Mouse (Mus musculus): ENCODE measurements around the gene Nod2.

Nod2 gene

DNA sequence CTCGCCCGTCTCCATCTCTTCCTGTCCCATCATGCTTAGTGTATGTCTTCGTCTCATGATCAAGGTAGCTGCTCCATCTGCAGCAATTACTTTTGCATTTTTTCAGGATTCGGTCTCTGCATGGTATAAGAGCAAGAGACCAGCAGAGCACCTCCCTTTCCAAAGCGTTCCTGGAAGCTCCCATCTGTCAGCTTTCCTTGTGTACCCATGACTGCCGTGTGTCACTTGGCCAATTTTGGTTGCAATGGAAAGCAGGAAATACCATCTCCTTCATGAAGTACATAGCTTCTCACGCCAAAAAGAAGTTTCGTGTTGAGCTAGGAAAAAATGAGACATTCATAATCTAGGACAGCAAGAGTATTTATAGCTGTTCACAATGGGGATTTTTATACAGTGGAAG is 33.9 kb downstream of the Nod2 start:
- DNase-seq: no peak

DNA sequence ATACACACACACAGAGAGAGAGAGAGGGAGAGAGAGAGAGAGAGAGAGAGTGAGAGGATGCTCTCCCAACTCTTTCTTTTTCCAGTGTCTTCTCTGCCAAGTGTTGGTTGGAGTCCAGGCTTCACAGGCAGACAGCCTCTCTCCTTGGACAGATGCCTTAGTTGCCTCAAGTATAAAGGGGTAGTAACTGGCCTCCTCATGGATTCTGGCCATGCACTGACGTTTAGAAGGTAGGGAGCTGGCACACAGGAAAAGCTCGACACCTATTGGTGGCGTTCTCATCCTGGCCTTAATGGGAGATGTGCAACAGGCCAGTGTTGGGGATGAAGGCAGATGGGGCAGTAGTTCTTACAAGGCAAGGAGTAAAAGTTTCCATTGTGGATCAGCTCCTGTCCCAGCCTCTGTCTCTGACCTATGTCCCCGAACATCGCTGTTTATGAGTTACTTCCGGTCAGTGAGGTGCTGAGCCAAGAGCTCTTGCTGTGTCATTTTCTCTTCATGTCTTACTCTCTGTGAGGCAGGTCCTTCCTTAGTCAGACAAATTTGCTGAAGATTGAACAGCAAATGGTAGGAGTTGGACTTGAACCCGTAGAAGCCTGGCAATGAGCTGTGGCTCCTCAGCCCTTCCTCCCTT is 36.7 kb downstream of the Nod2 start:
- DNase-seq: peak in 1 of 2 experiments; percentile 26

- DNase-seq: no peak
These were observed 39.3 kb downstream of the Nod2 start for GRCm38 (mm10) chr8:88686226-88686905.

GRCm38 (mm10) chr8:88686906-88687235 is 39.8 kb downstream of the Nod2 start:
- no peak for DNase-seq

DNA sequence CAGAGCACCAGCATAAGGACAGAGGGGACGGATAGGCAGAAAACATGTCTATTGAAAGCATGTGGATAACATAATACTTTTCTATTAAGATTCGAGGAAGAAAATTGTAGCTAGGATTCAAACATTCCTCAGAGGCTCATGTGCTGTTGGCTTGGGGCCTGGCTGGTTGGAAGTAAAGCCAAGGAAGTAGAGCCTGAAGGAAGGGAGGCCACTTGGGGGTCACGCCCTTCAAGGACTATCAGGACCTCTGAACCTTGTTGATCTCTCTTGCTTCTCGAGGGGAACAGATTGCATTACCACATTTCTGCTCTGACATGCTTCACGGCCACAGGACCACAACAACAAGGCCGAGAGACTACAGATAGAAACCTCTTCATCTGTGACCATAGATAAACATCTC is 42.0 kb downstream of the Nod2 start:
- DNase-seq: peak; percentile 56 to 64

DNA sequence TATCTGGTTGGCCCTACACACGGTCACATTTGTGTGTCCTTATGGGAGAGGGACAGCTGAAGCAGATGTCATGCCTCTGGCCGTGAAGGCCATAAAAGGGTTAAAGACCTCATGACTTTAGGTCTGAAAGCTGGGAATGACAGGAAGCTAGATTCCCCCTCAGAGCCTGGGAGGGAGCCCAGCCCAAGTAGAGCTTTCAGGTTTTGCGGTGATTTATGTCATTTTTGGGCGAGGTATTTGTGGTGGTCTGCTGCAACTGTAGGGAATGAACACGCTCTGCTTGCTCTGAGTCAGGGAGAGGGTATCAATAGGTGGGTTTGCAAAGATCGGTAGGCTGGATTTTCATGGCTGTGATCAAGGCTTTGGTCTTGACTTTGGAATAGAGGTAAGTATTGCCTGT is 42.8 kb downstream of the Nod2 start:
- no peak for DNase-seq

DNA sequence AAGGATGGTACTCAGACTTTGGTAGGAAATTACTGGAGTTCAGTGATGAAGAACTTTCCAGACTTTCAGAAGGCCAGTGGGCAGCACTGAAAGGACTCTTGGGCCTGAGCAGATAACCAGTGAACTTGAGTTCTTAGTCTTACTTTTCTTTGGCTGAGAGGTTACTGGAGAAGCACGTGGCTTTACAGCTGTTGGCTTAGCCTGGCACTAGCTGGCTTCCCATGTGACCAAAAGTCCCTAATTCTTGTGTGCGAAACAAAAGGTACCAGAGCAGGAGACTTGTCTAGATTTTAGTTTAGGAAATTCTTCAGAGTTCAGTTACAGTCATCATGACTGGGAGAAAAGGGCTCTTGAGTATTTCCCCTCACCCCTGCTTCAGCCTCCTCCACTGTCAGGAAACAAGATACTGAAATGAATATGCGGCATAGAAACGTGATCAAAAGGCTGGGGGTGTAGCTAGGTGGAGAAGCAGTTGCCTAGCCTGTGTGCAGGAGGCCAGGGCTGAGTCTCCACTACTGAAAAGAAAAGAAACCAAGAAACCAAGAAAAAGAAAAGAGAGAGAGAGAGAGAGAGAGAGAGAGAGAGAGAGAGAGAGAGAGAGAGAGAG is 44.3 kb downstream of the Nod2 start:
- peak; percentile 26 to 34 for DNase-seq

- no peak for DNase-seq
These were observed 44.8 kb downstream of the Nod2 start for GRCm38 (mm10) chr8:88691961-88692360.

- no peak for DNase-seq
These were observed 45.8 kb downstream of the Nod2 start for GRCm38 (mm10) chr8:88692866-88693265.

DNA sequence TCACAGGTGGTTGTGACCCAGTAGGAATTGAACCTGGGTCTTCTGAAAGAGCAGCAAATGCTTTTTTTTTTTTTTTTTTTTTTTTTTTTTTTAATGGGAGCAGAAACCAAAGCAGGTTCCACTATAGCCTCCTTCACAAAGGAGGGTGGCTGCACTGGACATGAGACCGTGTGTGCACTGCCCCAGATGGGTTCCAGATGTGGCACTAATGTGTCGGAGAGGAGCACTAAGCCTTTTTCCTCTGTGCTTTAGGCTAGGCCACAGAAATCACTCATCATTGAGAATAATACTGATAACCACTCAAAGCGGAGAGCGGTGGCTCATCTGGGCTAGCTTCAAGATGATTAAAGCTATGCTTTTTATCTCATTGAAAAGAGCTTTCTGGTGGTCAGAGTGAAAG is 46.3 kb downstream of the Nod2 start:
- no peak for DNase-seq

- no peak for DNase-seq
These were observed 47.2 kb downstream of the Nod2 start for GRCm38 (mm10) chr8:88694291-88694690.

DNA sequence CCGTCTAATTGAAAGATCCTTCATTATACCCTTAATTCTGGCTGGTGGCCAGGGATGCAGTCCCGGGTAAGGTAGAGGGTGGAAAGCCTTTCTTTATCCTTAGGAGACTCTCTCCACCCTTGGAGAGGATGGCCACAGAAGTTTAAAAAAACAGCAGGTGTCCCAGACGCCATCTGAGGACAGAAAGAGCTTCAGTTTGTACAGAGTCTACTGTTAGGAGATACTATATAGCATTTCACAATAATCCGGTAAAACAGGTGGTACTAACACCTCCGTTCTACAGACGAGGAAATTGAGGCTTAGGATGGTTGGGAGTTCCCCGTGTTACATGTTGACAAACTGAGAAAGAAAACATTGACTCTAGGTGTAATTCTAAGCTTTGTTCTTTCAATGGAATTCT is 49.1 kb downstream of the Nod2 start:
- DNase-seq: peak in 1 of 2 experiments; percentile 20

- peak; percentile 99 for DNase-seq
These were observed 49.9 kb downstream of the Nod2 start, which contains the start of gene Cyld for GRCm38 (mm10) chr8:88696721-88697641. Gene Cyld (plus strand): TSS chr8:88697028.

DNA sequence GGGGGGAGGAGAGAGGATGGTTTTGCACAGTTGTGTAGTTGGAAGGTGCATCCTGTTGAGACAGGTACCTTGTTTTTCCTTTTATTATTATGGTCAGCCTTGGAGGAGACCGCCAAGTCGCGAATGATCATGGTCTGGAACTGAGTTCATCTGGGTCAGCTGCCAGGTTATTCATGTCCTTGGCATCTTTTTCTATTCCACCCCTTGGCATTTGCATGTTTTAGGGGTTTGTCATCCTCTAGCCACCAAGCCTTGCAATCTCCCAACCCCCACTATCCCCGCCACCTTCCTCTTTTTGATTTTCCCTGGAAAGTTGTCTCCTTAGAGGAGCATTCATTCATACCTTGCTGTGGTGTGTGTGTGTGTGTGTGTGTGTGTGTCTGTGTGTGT is 50.5 kb downstream of the Nod2 start:
- DNase-seq: peak in 1 of 2 experiments; percentile 27

DNA sequence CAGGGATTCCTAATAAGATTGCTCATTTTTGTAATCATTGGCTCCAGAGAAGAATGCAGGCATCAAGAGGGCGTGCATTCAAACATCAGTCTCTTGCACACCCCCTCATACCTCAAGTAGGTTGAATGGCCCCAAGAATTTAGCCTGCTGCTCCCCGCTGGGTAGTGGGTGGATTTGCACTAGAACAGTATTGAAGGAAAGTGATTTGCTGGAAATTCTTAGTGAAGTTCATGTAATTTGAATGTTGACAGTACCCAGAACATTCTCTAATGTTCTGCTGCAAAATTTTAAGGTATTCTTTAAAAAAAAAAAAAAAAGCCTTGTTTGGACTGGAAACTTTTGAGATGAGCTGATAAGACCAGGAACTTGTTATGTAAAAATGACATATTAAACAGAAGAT is 50.9 kb downstream of the Nod2 start:
- DNase-seq: no peak

DNA sequence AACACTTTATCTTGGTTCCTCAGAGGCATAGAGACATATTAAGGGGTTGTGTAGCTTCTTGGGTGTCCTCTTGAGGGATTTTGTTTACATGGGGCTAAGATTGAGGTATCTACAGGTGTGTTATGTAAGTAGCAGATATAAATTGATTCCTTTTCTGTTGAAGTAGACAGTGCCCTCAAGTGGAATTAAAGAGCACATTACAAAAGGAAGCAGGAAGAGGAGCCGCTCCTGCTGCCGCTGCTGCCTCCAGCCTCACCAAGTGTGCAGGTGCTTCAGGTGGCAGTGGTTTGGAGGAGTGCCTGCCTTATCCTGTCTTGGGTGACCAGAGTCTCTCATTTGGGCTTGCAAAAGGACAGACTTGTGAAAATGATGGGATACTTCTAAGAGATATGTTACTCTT is 54.5 kb downstream of the Nod2 start:
- DNase-seq: peak in 1 of 2 experiments; percentile 44

DNA sequence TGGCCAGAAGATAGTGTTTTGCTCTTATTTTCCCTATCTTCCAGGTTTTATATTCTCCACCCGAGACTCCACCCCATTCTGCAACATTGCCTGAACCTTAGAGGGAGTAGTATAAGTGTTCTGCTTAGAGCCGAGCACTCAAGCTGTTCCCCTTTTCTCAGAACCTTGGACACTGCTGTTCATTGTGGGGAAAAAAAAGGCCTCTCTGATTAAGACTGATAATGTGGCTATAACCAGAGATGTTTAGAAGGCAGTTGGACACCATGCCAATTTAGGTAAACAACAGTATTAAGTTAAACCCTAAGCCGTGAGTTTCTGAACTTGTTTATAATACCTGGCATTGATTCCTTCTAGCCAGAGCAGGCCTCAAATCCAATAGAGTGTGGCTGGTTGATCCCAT is 55.7 kb downstream of the Nod2 start:
- DNase-seq: no peak

DNA sequence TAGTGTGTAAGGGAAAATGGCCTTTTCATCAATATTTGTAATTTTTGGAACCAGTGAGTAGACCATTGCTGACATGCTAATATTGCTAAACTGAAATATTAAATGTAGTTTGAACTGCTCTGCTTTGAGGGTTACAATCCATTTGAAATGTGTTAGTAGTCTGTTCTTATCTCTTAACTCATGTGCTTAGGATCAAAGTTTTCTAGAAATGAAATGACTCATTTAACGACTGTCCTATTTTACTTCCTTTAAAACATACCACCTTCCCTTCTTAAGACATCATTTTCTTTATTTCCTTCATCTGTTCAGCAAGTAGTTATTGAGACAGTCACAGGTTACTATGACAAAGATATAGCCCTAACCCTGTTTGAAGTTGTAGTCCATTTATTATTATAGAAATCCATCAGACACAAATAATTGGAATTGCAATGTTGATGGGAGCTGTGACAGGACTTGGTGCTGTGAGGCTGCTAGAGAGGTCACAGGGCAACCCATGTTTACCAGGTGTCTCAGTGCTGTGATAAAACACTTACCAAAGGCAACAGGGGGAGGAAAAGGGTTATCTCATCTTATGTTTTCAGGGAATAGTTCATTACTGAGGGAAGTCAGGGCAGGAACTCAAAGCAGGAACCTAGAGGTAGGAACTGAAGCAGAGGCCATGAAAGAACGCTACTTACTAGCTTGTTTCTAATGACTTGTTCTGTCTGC is 76.3 kb downstream of the Nod2 start:
- DNase-seq: no peak
